Mouse (Mus musculus) layer of hippocampus, adult 8-10 months (tissue): ENCODE results near the gene Nedd4. TPM values are rescaled to one million over a fixed set of nuclear protein-coding genes. Genes with fewer than 3 reads are reported as not detected.

ENCODE experiments used
- DNase-seq, 2 experiments: peaks; one replicate each; pipeline ENCODE4 v3.0.0; 2022; ENCODE audit warnings: low spot score in 2 of 2
- total RNA-seq, 4 experiments: library from RNA; stranded (reverse); gene quantifications; 2 replicates each; pipeline ENCODE4 v1.2.4; 2022

Gene Nedd4
- total RNA-seq, 4 experiments from 2014 or later = 261 to 316 (median 281) TPM

- no peak for DNase-seq
These were observed 15.5 kb downstream of the Nedd4 start for GRCm38 (mm10) chr9:72677659-72678058.

- no peak for DNase-seq
These were observed 16.6 kb downstream of the Nedd4 start for GRCm38 (mm10) chr9:72678771-72679170.

- DNase-seq = no peak
These were observed 19.6 kb downstream of the Nedd4 start for GRCm38 (mm10) chr9:72681652-72682228.

GRCm38 (mm10) chr9:72683268-72683667 is 21.1 kb downstream of the Nedd4 start:
- no peak for DNase-seq

- DNase-seq = no peak
These were observed 23.1 kb downstream of the Nedd4 start for GRCm38 (mm10) chr9:72685231-72685630.

- DNase-seq = no peak
These were observed 24.4 kb downstream of the Nedd4 start for GRCm38 (mm10) chr9:72686506-72686905.

- DNase-seq = no peak
These were observed 27.4 kb downstream of the Nedd4 start for GRCm38 (mm10) chr9:72689522-72689921.

- no peak for DNase-seq
These were observed 28.7 kb downstream of the Nedd4 start for GRCm38 (mm10) chr9:72690811-72691210.

GRCm38 (mm10) chr9:72691942-72692341 is 29.8 kb downstream of the Nedd4 start:
- no peak for DNase-seq

GRCm38 (mm10) chr9:72693081-72693696 is 31.0 kb downstream of the Nedd4 start:
- DNase-seq = peak in 1 of 2 experiments; percentile 31

- DNase-seq = no peak
These were observed 31.7 kb downstream of the Nedd4 start for GRCm38 (mm10) chr9:72693861-72694260.

- no peak for DNase-seq
These were observed 34.4 kb downstream of the Nedd4 start for GRCm38 (mm10) chr9:72696508-72696907.

GRCm38 (mm10) chr9:72697779-72698178 is 35.6 kb downstream of the Nedd4 start:
- no peak for DNase-seq

- DNase-seq = no peak
These were observed 37.6 kb downstream of the Nedd4 start for GRCm38 (mm10) chr9:72699702-72700101.

GRCm38 (mm10) chr9:72701441-72701840 is 39.3 kb downstream of the Nedd4 start:
- DNase-seq = no peak

GRCm38 (mm10) chr9:72702075-72702474 is 39.9 kb downstream of the Nedd4 start:
- DNase-seq = no peak

- no peak for DNase-seq
These were observed 41.0 kb downstream of the Nedd4 start for GRCm38 (mm10) chr9:72703142-72703541.

GRCm38 (mm10) chr9:72703754-72704153 is 41.6 kb downstream of the Nedd4 start:
- DNase-seq = no peak

- no peak for DNase-seq
These were observed 43.1 kb downstream of the Nedd4 start for GRCm38 (mm10) chr9:72705270-72705669.

GRCm38 (mm10) chr9:72707999-72708398 is 45.9 kb downstream of the Nedd4 start:
- no peak for DNase-seq

GRCm38 (mm10) chr9:72708690-72709089 is 46.5 kb downstream of the Nedd4 start:
- DNase-seq = no peak

GRCm38 (mm10) chr9:72710060-72710459 is 47.9 kb downstream of the Nedd4 start:
- no peak for DNase-seq

- no peak for DNase-seq
These were observed 52.8 kb downstream of the Nedd4 start for GRCm38 (mm10) chr9:72714945-72715344.
